Mouse (Mus musculus): ENCODE data around the gene Cyp4x1. TPM values are rescaled to one million over a fixed set of nuclear protein-coding genes. Genes with fewer than 3 reads are reported as not detected.
A peak's percentile ranks its signal among the peaks of the same experiment; 100 is the strongest.

The Cyp4x1 gene
- polyA plus RNA-seq, 1 experiment from 2014 or later = 0.10 TPM

GRCm38 (mm10) chr4:115095671-115096434, 38.2 kb downstream of the Cyp4x1 start:
- Histone ChIP-seq H3K9ac (ENCODE audit: low read depth, low read length) (peak overlapping the region; percentile 63), H3K4me1 (ENCODE audit: control insufficient read depth, insufficient read depth, low read length) (peaks cover 9% of the 10 kb centered on the region), H3K9me3 (replicated peaks; ENCODE audit: control insufficient read depth, low read length) (no peaks in the 10 kb centered on the region), H3K4me2 (peak overlapping the region; percentile 85), H3K36me3 (ENCODE audit: control insufficient read depth, insufficient read depth, low read length) (no peaks in the 10 kb centered on the region), H3K27ac (ENCODE audit: low read depth, low read length) (peak overlapping the region; percentile 84), H3K27me3 (ENCODE audit: control insufficient read depth, insufficient read depth, low read length) (peaks cover 22% of the 10 kb centered on the region), H3K4me3 (ENCODE audit: low read depth, low read length) (peak overlapping the region; percentile 43)
- WGBS (ENCODE audit: insufficient replicate concordance) = under 1% methylated on average over 27 of the region's 31 CpGs
- ATAC-seq (replicated peaks; ENCODE audit: insufficient number of reproducible peaks, low FRiP score, low TSS enrichment) = peak; percentile 92

- Histone ChIP-seq H3K36me3 (ENCODE audit: control insufficient read depth, insufficient read depth, low read length) (no peaks in the 10 kb centered on the region), H3K9me3 (replicated peaks; ENCODE audit: control insufficient read depth, low read length) (no peaks in the 10 kb centered on the region), H3K4me3 (ENCODE audit: low read depth, low read length) (no peak overlapping the region), H3K27me3 (ENCODE audit: control insufficient read depth, insufficient read depth, low read length) (peaks cover 32% of the 10 kb centered on the region), H3K9ac (ENCODE audit: low read depth, low read length) (no peak overlapping the region), H3K4me2 (no peak overlapping the region), H3K27ac (ENCODE audit: low read depth, low read length) (0 out of 2 replicates have a peak overlapping the region, but pooled peaks have one; percentile 1), H3K4me1 (ENCODE audit: control insufficient read depth, insufficient read depth, low read length) (peaks cover 9% of the 10 kb centered on the region)
- no peak for ATAC-seq (replicated peaks; ENCODE audit: insufficient number of reproducible peaks, low FRiP score, low TSS enrichment)
- 73% methylated on average over 2 of the region's 2 CpGs for WGBS (ENCODE audit: insufficient replicate concordance)
Observed at GRCm38 (mm10) chr4:115094056-115094455, 40.0 kb downstream of the Cyp4x1 start.

- Histone ChIP-seq H3K36me3 (ENCODE audit: control insufficient read depth, insufficient read depth, low read length) (no peaks in the 10 kb centered on the region), H3K9ac (ENCODE audit: low read depth, low read length) (no peak overlapping the region; the same call in 1 of the 2 replicates), H3K4me3 (ENCODE audit: low read depth, low read length) (no peak overlapping the region; the same call in 1 of the 2 replicates), H3K27me3 (ENCODE audit: control insufficient read depth, insufficient read depth, low read length) (peaks cover 38% of the 10 kb centered on the region), H3K4me1 (ENCODE audit: control insufficient read depth, insufficient read depth, low read length) (peaks cover 13% of the 10 kb centered on the region), H3K27ac (ENCODE audit: low read depth, low read length) (0 out of 2 replicates have a peak overlapping the region, but pooled peaks have one; percentile 15), H3K4me2 (peak overlapping the region; percentile 39; the same call in 1 of the 2 replicates), H3K9me3 (replicated peaks; ENCODE audit: control insufficient read depth, low read length) (no peaks in the 10 kb centered on the region)
- 82% methylated on average over 4 of the region's 4 CpGs for WGBS (ENCODE audit: insufficient replicate concordance)
- no peak for ATAC-seq (replicated peaks; ENCODE audit: insufficient number of reproducible peaks, low FRiP score, low TSS enrichment)
Observed at GRCm38 (mm10) chr4:115093331-115093864, 40.7 kb downstream of the Cyp4x1 start.

GRCm38 (mm10) chr4:115091806-115092205, 42.3 kb downstream of the Cyp4x1 start:
- H3K9me3 ChIP-seq (replicated peaks; ENCODE audit: control insufficient read depth, low read length) = no peaks in the 10 kb centered on the region
- 86% methylated on average over 3 of the region's 3 CpGs for WGBS (ENCODE audit: insufficient replicate concordance)

GRCm38 (mm10) chr4:115090592-115090991, 43.5 kb downstream of the Cyp4x1 start:
- no peaks in the 10 kb centered on the region for H3K9me3 ChIP-seq (replicated peaks; ENCODE audit: control insufficient read depth, low read length)
- ATAC-seq (replicated peaks; ENCODE audit: insufficient number of reproducible peaks, low FRiP score, low TSS enrichment) = no peak
- H3K9ac ChIP-seq (ENCODE audit: low read depth, low read length) = peak overlapping the region; percentile 58; the same call in 1 of the 2 replicates
- H3K27ac ChIP-seq (ENCODE audit: low read depth, low read length) = no peak overlapping the region
- H3K4me2 ChIP-seq = peak overlapping the region; percentile 32
- peak overlapping the region; percentile 34; the same call in 1 of the 2 replicates for H3K4me3 ChIP-seq (ENCODE audit: low read depth, low read length)
- no peaks in the 10 kb centered on the region for H3K36me3 ChIP-seq (ENCODE audit: control insufficient read depth, insufficient read depth, low read length)
- H3K27me3 ChIP-seq (ENCODE audit: control insufficient read depth, insufficient read depth, low read length) = peaks cover 57% of the 10 kb centered on the region
- 62% methylated on average over 2 of the region's 2 CpGs for WGBS (ENCODE audit: insufficient replicate concordance)
- peaks cover 7% of the 10 kb centered on the region for H3K4me1 ChIP-seq (ENCODE audit: control insufficient read depth, insufficient read depth, low read length)

More at GRCm38 (mm10) chr4:115091806-115092205, 42.3 kb downstream of the Cyp4x1 start:
- H3K4me3 ChIP-seq (ENCODE audit: low read depth, low read length) = no peak overlapping the region
- H3K9ac ChIP-seq (ENCODE audit: low read depth, low read length) = no peak overlapping the region
- H3K36me3 ChIP-seq (ENCODE audit: control insufficient read depth, insufficient read depth, low read length) = no peaks in the 10 kb centered on the region
- peaks cover 53% of the 10 kb centered on the region for H3K27me3 ChIP-seq (ENCODE audit: control insufficient read depth, insufficient read depth, low read length)
- ATAC-seq (replicated peaks; ENCODE audit: insufficient number of reproducible peaks, low FRiP score, low TSS enrichment) = no peak
- H3K4me2 ChIP-seq = peak overlapping the region; percentile 29
- no peak overlapping the region for H3K27ac ChIP-seq (ENCODE audit: low read depth, low read length)
- peaks cover 11% of the 10 kb centered on the region for H3K4me1 ChIP-seq (ENCODE audit: control insufficient read depth, insufficient read depth, low read length)

GRCm38 (mm10) chr4:115088611-115089338, 45.3 kb downstream of the Cyp4x1 start, which contains the start of gene Pdzk1ip1:
Pdzk1ip1 (plus strand) TSS chr4:115088708.
- H3K4me1 ChIP-seq (ENCODE audit: control insufficient read depth, insufficient read depth, low read length) = peaks cover 4% of the 10 kb centered on the region
- H3K9ac ChIP-seq (ENCODE audit: low read depth, low read length) = peak within 1 kb of the TSS; percentile 72
- peak within 1 kb of the TSS; percentile 45 for H3K4me2 ChIP-seq
- 17% methylated on average over 11 of the region's 11 CpGs for WGBS (ENCODE audit: insufficient replicate concordance)
- H3K9me3 ChIP-seq (replicated peaks; ENCODE audit: control insufficient read depth, low read length) = no peaks in the 10 kb centered on the region
- ATAC-seq (replicated peaks; ENCODE audit: insufficient number of reproducible peaks, low FRiP score, low TSS enrichment) = no peak; the same call in 1 of the 2 replicates
- peak within 1 kb of the TSS; percentile 34 for H3K4me3 ChIP-seq (ENCODE audit: low read depth, low read length)
- H3K36me3 ChIP-seq (ENCODE audit: control insufficient read depth, insufficient read depth, low read length) = no peaks in the 10 kb centered on the region
- H3K27me3 ChIP-seq (ENCODE audit: control insufficient read depth, insufficient read depth, low read length) = peaks cover 53% of the 10 kb centered on the region
- peak within 1 kb of the TSS; percentile 54 for H3K27ac ChIP-seq (ENCODE audit: low read depth, low read length)

- Histone ChIP-seq H3K4me3 (ENCODE audit: low read depth, low read length) (no peak overlapping the region), H3K9ac (ENCODE audit: low read depth, low read length) (no peak overlapping the region), H3K4me1 (ENCODE audit: control insufficient read depth, insufficient read depth, low read length) (peaks cover 4% of the 10 kb centered on the region), H3K9me3 (replicated peaks; ENCODE audit: control insufficient read depth, low read length) (no peaks in the 10 kb centered on the region), H3K4me2 (no peak overlapping the region), H3K27ac (ENCODE audit: low read depth, low read length) (no peak overlapping the region), H3K36me3 (ENCODE audit: control insufficient read depth, insufficient read depth, low read length) (no peaks in the 10 kb centered on the region), H3K27me3 (ENCODE audit: control insufficient read depth, insufficient read depth, low read length) (peaks cover 41% of the 10 kb centered on the region)
- 50% methylated on average over 3 of the region's 3 CpGs for WGBS (ENCODE audit: insufficient replicate concordance)
- no peak for ATAC-seq (replicated peaks; ENCODE audit: insufficient number of reproducible peaks, low FRiP score, low TSS enrichment)
Observed at GRCm38 (mm10) chr4:115086763-115087415, 47.2 kb downstream of the Cyp4x1 start.

GRCm38 (mm10) chr4:115086257-115086656, 47.8 kb downstream of the Cyp4x1 start:
- Histone ChIP-seq H3K9me3 (replicated peaks; ENCODE audit: control insufficient read depth, low read length) (no peaks in the 10 kb centered on the region), H3K9ac (ENCODE audit: low read depth, low read length) (no peak overlapping the region), H3K27ac (ENCODE audit: low read depth, low read length) (no peak overlapping the region), H3K36me3 (ENCODE audit: control insufficient read depth, insufficient read depth, low read length) (no peaks in the 10 kb centered on the region), H3K27me3 (ENCODE audit: control insufficient read depth, insufficient read depth, low read length) (peaks cover 43% of the 10 kb centered on the region), H3K4me2 (no peak overlapping the region), H3K4me3 (ENCODE audit: low read depth, low read length) (no peak overlapping the region), H3K4me1 (ENCODE audit: control insufficient read depth, insufficient read depth, low read length) (peaks cover 4% of the 10 kb centered on the region)
- no peak for ATAC-seq (replicated peaks; ENCODE audit: insufficient number of reproducible peaks, low FRiP score, low TSS enrichment)
- 59% methylated on average over 4 of the region's 4 CpGs for WGBS (ENCODE audit: insufficient replicate concordance)
